Mouse (Mus musculus) Muller cell, postnatal 12 days (primary cell): ENCODE measurements around the gene Fermt2.
A peak's percentile ranks its signal among the peaks of the same experiment; 100 is the strongest.

ENCODE experiments used
- DNase-seq: peaks from one replicate; pipeline ENCODE4 v3.0.0-alpha.2; 2015; ENCODE audit errors: inconsistent ontology term

The Fermt2 gene

GRCm38 (mm10) chr14:45463599-45463998 is 66.3 kb downstream of the Fermt2 start:
- DNase-seq: peak; percentile 93

- DNase-seq: peak; percentile 26
Measured at GRCm38 (mm10) chr14:45462875-45463475, 66.9 kb downstream of the Fermt2 start.

- DNase-seq: peak; percentile 20
Measured at GRCm38 (mm10) chr14:45462374-45462773, 67.5 kb downstream of the Fermt2 start.

GRCm38 (mm10) chr14:45461945-45462344 is 68.0 kb downstream of the Fermt2 start:
- DNase-seq: no peak

GRCm38 (mm10) chr14:45460491-45460890 is 69.4 kb downstream of the Fermt2 start:
- DNase-seq: no peak

- no peak for DNase-seq
Measured at GRCm38 (mm10) chr14:45459877-45460276, 70.0 kb downstream of the Fermt2 start.

GRCm38 (mm10) chr14:45457003-45457402 is 72.9 kb downstream of the Fermt2 start:
- no peak for DNase-seq

GRCm38 (mm10) chr14:45456502-45456846 is 73.4 kb downstream of the Fermt2 start:
- peak; percentile 64 for DNase-seq

- peak; percentile 58 for DNase-seq
Measured at GRCm38 (mm10) chr14:45455651-45456501, 74.0 kb downstream of the Fermt2 start.

GRCm38 (mm10) chr14:45453538-45454233 is 76.2 kb downstream of the Fermt2 start:
- no peak for DNase-seq

GRCm38 (mm10) chr14:45452861-45453512 is 76.9 kb downstream of the Fermt2 start:
- no peak for DNase-seq

GRCm38 (mm10) chr14:45452148-45452547 is 77.8 kb downstream of the Fermt2 start:
- no peak for DNase-seq

- no peak for DNase-seq
Measured at GRCm38 (mm10) chr14:45451090-45451489, 78.8 kb downstream of the Fermt2 start.

- DNase-seq: no peak
Measured at GRCm38 (mm10) chr14:45446777-45447176, 83.1 kb downstream of the Fermt2 start.

- no peak for DNase-seq
Measured at GRCm38 (mm10) chr14:45445445-45445844, 84.5 kb downstream of the Fermt2 start.

GRCm38 (mm10) chr14:45444870-45445269 is 85.0 kb downstream of the Fermt2 start:
- DNase-seq: no peak

GRCm38 (mm10) chr14:45442781-45443560 is 86.9 kb downstream of the Fermt2 start:
- no peak for DNase-seq

GRCm38 (mm10) chr14:45441291-45441690 is 88.6 kb downstream of the Fermt2 start:
- no peak for DNase-seq

- DNase-seq: no peak
Measured at GRCm38 (mm10) chr14:45439387-45439786, 90.5 kb downstream of the Fermt2 start.

GRCm38 (mm10) chr14:45438931-45439275 is 91.0 kb downstream of the Fermt2 start:
- DNase-seq: no peak

- DNase-seq: no peak
Measured at GRCm38 (mm10) chr14:45438250-45438930, 91.5 kb downstream of the Fermt2 start.
